Mouse (Mus musculus) G1E (cell line): Measurements from ENCODE around the gene B9d1. TPM values are rescaled to one million over a fixed set of nuclear protein-coding genes. Genes with fewer than 3 reads are reported as not detected.
A peak's percentile ranks its signal among the peaks of the same experiment; 100 is the strongest.

Experiments
- ATAC-seq: 2 replicates; pipeline ENCODE4 v1.8.0; 2016; ENCODE audit warnings: mild to moderate bottlenecking; ENCODE audit not compliant: insufficient number of reproducible peaks, poor library complexity, low FRiP score, severe bottlenecking; ENCODE audit errors: extremely low read depth
- DNase-seq: peaks from one replicate; pipeline ENCODE4 v3.0.0; 2012; ENCODE audit warnings: low spot score
- H3K27me3 ChIP-seq: 2 replicates; pipeline ENCODE4 v1.6.1; 2012; ENCODE audit warnings: mild to moderate bottlenecking, low read length, inconsistent platforms; ENCODE audit not compliant: insufficient read depth
- H3K36me3 ChIP-seq: replicated peaks from 2 replicates; pipeline ENCODE3; 2012; ENCODE audit warnings: mild to moderate bottlenecking, inconsistent platforms
- H3K4me1 ChIP-seq: 2 replicates; pipeline ENCODE4 v1.6.1; 2012; ENCODE audit warnings: low read depth, low read length, inconsistent platforms, mixed read lengths; ENCODE audit not compliant: insufficient read depth
- H3K4me3 ChIP-seq: 2 replicates; pipeline ENCODE4 v1.5.1; 2012; ENCODE audit warnings: low read depth, mild to moderate bottlenecking, inconsistent platforms, low read length, moderate library complexity, mixed read lengths
- H3K9me3 ChIP-seq: replicated peaks from 2 replicates; pipeline ENCODE4 v1.6.1; 2012; ENCODE audit warnings: inconsistent platforms
- CTCF ChIP-seq: IDR thresholded peaks from 2 replicates; pipeline ENCODE4 v1.5.1; 2012; ENCODE audit warnings: low read depth, low read length, inconsistent platforms, mixed read lengths
- GATA1 ChIP-seq: IDR thresholded peaks from 2 replicates; pipeline ENCODE4 v1.6.1; 2012; ENCODE audit warnings: borderline replicate concordance, low read length, inconsistent platforms, mixed read lengths
- GATA2 ChIP-seq: IDR thresholded peaks from 2 replicates; pipeline ENCODE4 v1.6.1; 2012; ENCODE audit warnings: low read depth, low read length, inconsistent platforms, borderline replicate concordance
- POLR2AphosphoS5 ChIP-seq: IDR thresholded peaks from 2 replicates; pipeline ENCODE4 v1.6.1; 2012; ENCODE audit warnings: low read depth, low read length, inconsistent platforms; ENCODE audit not compliant: insufficient replicate concordance
- TAL1 ChIP-seq: conservative IDR thresholded peaks from 2 replicates; pipeline ENCODE4 v1.6.1; 2012; ENCODE audit warnings: low read depth, low read length, inconsistent platforms, mixed read lengths
- polyA plus RNA-seq: library from polyadenylated mRNA; stranded (reverse); fragments of >175 nt; gene quantifications from 2 replicates; pipeline ENCODE4 v1.2.3, GENCODE M21; 2012
- total RNA-seq, 2 experiments: library from RNA; stranded (forward) in 1 of 2; stranded (reverse) in 1 of 2; fragments of 200-1000 nt in 1 of 2; fragments of >200 nt in 1 of 2; fragmentation: Nextera tagmentation in 1 of 2; gene quantifications; 2 replicates each; pipeline ENCODE4 v1.2.3; 2014 to 2017

Gene B9d1
- total and polyA plus RNA-seq, 3 experiments = 9.6 to 28.2 (median 11.2) TPM

GRCm38 (mm10) chr11:61489874-61490273, 15.1 kb upstream of the B9d1 start:
- DNase-seq = no peak

DNA sequence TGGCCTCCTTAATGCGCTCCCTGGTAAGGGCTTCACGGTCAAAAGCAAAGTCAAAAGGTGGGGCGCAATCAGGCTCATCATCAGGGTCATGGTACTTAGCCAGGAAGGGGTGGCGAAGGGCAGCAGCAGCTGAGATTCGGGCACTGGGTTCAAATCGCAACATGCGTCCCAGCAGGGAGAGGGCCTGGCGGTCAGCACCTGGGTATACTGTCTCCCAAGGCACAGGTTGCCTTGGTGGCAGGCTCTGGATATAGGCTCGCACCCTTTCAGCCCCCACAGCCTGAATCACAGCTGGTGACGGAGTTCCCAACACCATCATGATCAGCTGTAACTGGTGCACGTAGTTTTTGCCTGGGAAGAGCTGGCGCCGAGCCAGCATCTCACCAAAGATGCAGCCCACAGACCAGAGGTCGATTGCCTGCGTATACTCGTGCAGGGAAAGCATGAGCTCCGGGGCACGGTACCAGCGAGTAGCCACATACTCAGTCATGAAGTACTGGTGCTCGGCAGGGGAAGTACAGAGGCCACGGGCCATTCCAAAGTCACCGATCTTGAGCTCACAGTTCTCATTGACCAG, 13.9 kb upstream of the B9d1 start:
- peaks cover 58% of the 10 kb centered on the region for H3K36me3 ChIP-seq
- no peak overlapping the region for H3K4me3 ChIP-seq
- 0 out of 2 replicates have a peak, but pooled peaks cover 2% of the 10 kb centered on the region for H3K27me3 ChIP-seq
- H3K4me1 ChIP-seq = peaks cover 22% of the 10 kb centered on the region
- no peak for ATAC-seq
- DNase-seq = no peak
- no peaks in the 10 kb centered on the region for H3K9me3 ChIP-seq
- TF ChIP-seq GATA1 = no peak
- TF ChIP-seq POLR2AphosphoS5 = no peak

More at GRCm38 (mm10) chr11:61489874-61490273, 15.1 kb upstream of the B9d1 start:
- H3K4me1 ChIP-seq = peaks cover 18% of the 10 kb centered on the region
- H3K4me3 ChIP-seq = no peak overlapping the region
- no peaks in the 10 kb centered on the region for H3K9me3 ChIP-seq
- peaks cover 58% of the 10 kb centered on the region for H3K36me3 ChIP-seq
- peaks cover 10% of the 10 kb centered on the region; the same call in 1 of the 2 replicates for H3K27me3 ChIP-seq
- TF ChIP-seq GATA2 (no peak), CTCF (no peak), GATA1 (no peak), TAL1 (no peak), POLR2AphosphoS5 (no peak)
- ATAC-seq = no peak

DNA sequence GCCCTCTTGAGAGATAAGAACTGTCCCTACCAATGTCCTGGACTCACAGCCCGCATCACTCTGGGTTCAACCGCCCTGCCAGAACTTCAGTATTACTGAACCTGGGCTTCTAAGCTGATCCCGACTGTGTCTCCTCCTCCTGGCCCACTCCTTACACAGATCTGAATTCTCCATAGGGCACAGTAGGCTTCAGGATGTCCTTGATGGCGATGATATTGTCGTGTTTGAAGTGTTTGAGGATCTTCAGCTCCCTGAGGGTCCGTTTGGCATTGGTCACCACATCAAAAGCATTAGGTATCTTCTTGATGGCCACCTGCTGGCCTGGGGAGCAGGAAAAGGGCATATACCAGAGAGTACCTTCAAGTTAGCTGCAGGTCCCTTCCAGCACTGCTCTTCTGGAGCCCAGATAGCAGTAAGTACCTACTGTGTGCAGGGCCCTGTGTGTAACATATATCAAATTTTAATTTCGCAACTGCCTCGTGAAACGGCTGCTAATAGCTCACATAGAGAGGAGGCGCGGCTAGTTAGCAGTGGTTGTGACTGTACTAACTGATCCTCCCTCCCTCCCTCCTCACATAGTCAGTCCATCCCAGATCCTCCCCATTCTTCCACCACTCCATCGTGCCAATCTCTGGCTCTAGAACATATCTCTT, 12.1 kb upstream of the B9d1 start:
- Histone ChIP-seq H3K4me3 (peak overlapping the region; percentile 88), H3K36me3 (peaks cover 52% of the 10 kb centered on the region), H3K4me1 (peaks cover 25% of the 10 kb centered on the region), H3K9me3 (no peaks in the 10 kb centered on the region), H3K27me3 (no peaks in the 10 kb centered on the region)
- no peak for ATAC-seq
- TF ChIP-seq CTCF (no peak), TAL1 (no peak), GATA2 (no peak), POLR2AphosphoS5 (no peak), GATA1 (no peak)
- DNase-seq = no peak

GRCm38 (mm10) chr11:61493525-61494128, 11.3 kb upstream of the B9d1 start:
- no peaks in the 10 kb centered on the region for H3K9me3 ChIP-seq
- ATAC-seq (peak; percentile 23; the same call in 1 of the 2 replicates), DNase-seq (peak; percentile 50)
- peaks cover 45% of the 10 kb centered on the region for H3K36me3 ChIP-seq
- no peaks in the 10 kb centered on the region for H3K27me3 ChIP-seq
- H3K4me3 ChIP-seq = peak overlapping the region; percentile 88
- peaks cover 27% of the 10 kb centered on the region for H3K4me1 ChIP-seq
- TF ChIP-seq TAL1 = no peak
- TF ChIP-seq GATA2 = no peak
- TF ChIP-seq POLR2AphosphoS5 = no peak
- no peak for TF ChIP-seq GATA1
- no peak for TF ChIP-seq CTCF

DNA sequence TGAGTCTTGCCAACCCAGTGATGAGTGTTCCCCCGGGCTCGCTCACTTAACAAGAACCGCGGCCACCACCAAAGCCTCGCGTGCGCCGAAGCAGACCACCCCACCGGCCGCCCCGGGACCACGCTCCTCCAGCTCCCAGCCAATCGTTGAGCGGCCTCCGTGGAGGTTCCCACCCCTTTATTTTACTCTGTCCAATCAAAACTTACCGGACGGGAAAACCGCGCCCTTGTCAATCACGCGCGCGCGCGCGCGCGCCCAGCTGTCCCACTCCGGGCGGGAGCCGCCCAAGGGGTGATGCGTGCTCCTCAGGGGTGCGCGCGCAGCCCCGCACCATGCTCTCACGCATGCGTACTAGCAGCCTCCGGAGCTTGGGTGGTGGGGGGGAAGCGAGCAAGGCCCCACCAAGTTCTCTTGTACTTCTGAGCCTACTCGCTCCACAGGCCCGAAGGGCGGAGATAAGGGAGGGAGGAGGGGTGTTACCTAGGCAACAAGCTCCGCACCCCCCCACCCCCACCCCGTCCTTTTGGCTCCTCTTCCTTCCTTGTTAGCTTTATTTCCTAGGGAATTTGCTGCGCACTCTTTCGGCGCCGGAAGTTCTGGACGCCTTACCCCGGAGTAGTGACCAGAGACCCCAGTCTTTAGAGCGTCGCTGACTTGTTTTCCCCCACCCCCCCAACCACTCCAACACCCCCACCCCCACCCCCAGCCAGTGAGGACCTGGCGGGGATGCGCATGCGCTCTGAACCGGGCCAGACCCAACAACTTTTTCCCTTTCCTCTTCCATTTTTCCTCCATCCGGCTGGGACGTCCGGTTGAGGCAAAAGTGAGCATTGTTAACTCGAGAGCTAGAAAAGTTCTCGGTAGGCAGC, 10.6 kb upstream of the B9d1 start, which contains the start of gene Mapk7:
Mapk7 (minus strand) TSS at position 278 of the 869 bp plus-strand sequence.
- peak; percentile 99 for DNase-seq
- H3K4me1 ChIP-seq = peaks cover 34% of the 10 kb centered on the region
- H3K4me3 ChIP-seq = peak within 1 kb of the TSS; percentile 88
- no peaks in the 10 kb centered on the region for H3K27me3 ChIP-seq
- no peak for TF ChIP-seq GATA1
- no peak for TF ChIP-seq GATA2
- no peak for TF ChIP-seq TAL1
- TF ChIP-seq CTCF = no peak
- no peak for TF ChIP-seq POLR2AphosphoS5
- H3K36me3 ChIP-seq = peaks cover 37% of the 10 kb centered on the region
- peak; percentile 81 for ATAC-seq
- no peaks in the 10 kb centered on the region for H3K9me3 ChIP-seq

DNA sequence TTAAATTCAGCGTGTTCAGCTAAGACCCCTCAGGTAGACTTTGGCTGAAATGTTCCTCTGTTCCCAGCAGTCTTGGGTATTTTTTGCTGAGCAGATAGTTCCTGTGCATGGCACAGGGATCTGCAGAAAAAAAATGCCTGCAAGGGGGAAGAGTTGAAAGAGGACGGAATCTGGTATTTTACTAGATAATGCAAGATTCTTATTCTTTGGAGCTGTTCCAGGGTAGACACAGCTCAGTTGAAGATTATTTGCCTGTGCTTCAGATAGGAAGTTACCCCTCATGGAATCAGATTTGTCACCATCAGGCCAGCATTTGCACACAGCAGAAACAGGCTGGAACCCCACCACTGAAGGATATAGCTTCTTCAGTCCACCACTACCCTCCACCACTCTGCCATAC, 9.4 kb upstream of the B9d1 start:
- Histone ChIP-seq H3K9me3 (no peaks in the 10 kb centered on the region), H3K36me3 (peaks cover 26% of the 10 kb centered on the region), H3K4me1 (peaks cover 41% of the 10 kb centered on the region), H3K4me3 (no peak overlapping the region), H3K27me3 (0 out of 2 replicates have a peak, but pooled peaks cover 4% of the 10 kb centered on the region)
- DNase-seq = no peak
- TF ChIP-seq POLR2AphosphoS5 = no peak
- TF ChIP-seq TAL1 = no peak
- no peak for TF ChIP-seq CTCF
- TF ChIP-seq GATA1 = no peak
- no peak for TF ChIP-seq GATA2
- no peak for ATAC-seq
